Mouse (Mus musculus) stomach, embryonic 15.5 days (tissue): ENCODE measurements around the gene Zfp462. TPM values are rescaled to one million over a fixed set of nuclear protein-coding genes. Genes with fewer than 3 reads are reported as not detected.

ENCODE experiments used
- ATAC-seq: fragments of 200-750 bp; cut with Nextera tagmentation; 2 replicates; pipeline ENCODE4 v1.8.0; 2017; ENCODE audit warnings: low read depth, moderate number of reproducible peaks, moderate TSS enrichment; ENCODE audit not compliant: insufficient read depth, low FRiP score
- H3K27ac ChIP-seq: fragments of 300-500 bp; sonication (generic); 2 replicates; pipeline ENCODE4 v1.5.1; 2015; ENCODE audit warnings: mild to moderate bottlenecking, inconsistent platforms
- H3K27me3 ChIP-seq: fragments of 300-500 bp; sonication (generic); replicated peaks from 2 replicates; pipeline ENCODE4 v1.6.1; 2015; ENCODE audit warnings: inconsistent platforms
- H3K36me3 ChIP-seq: fragments of 300-500 bp; sonication (generic); 2 replicates; pipeline ENCODE4 v1.6.1; 2015; ENCODE audit warnings: inconsistent platforms
- H3K4me1 ChIP-seq: fragments of 300-500 bp; sonication (generic); 2 replicates; pipeline ENCODE4 v1.6.1; 2015; ENCODE audit warnings: inconsistent platforms
- H3K4me2 ChIP-seq: fragments of 300-500 bp; sonication (generic); 2 replicates; pipeline ENCODE4 v1.6.1; 2015; ENCODE audit warnings: mild to moderate bottlenecking, inconsistent platforms
- H3K4me3 ChIP-seq: fragments of 300-500 bp; sonication (generic); replicated peaks from 2 replicates; pipeline ENCODE4 v1.5.1; 2015; ENCODE audit warnings: inconsistent platforms
- H3K9ac ChIP-seq: fragments of 300-500 bp; sonication (generic); 2 replicates; pipeline ENCODE4 v1.6.1; 2015; ENCODE audit warnings: inconsistent platforms
- H3K9me3 ChIP-seq: fragments of 300-500 bp; sonication (generic); 2 replicates; pipeline ENCODE4 v1.6.1; 2016; ENCODE audit warnings: inconsistent platforms
- WGBS: fragments of 180-500 bp; shearing (Covaris S2); methylation state at CpG from one replicate; pipeline ENCODE4 v1.1.7; 2015; 5-methylcytosine and 5-hydroxymethylcytosine counted together
- polyA plus RNA-seq: library from polyadenylated mRNA; unstranded; fragments of >200 nt; fragmentation: Nextera tagmentation; extraction: Ambion mirVana; gene quantifications from 2 replicates; pipeline ENCODE4 v1.2.1, GENCODE M21; 2015

Gene Zfp462
- polyA plus RNA-seq, 1 experiment from 2014 or later, result 3.1 TPM

- 0 out of 2 replicates have a peak overlapping the region, but pooled peaks have one; percentile 57 for H3K27ac ChIP-seq
- no peak for ATAC-seq
- peaks cover 5% of the 10 kb centered on the region; the same call in 1 of the 2 replicates for H3K4me1 ChIP-seq
- WGBS, result 65% methylated on average over 9 of the region's 9 CpGs
- H3K9ac ChIP-seq, result no peak overlapping the region
- no peaks in the 10 kb centered on the region for H3K9me3 ChIP-seq
- H3K27me3 ChIP-seq, result no peaks in the 10 kb centered on the region
- H3K4me3 ChIP-seq, result no peak overlapping the region
- H3K4me2 ChIP-seq, result no peak overlapping the region
- no peaks in the 10 kb centered on the region for H3K36me3 ChIP-seq
These were observed 9.0 kb downstream of the Zfp462 start for GRCm38 (mm10) chr4:54953657-54954395.

DNA sequence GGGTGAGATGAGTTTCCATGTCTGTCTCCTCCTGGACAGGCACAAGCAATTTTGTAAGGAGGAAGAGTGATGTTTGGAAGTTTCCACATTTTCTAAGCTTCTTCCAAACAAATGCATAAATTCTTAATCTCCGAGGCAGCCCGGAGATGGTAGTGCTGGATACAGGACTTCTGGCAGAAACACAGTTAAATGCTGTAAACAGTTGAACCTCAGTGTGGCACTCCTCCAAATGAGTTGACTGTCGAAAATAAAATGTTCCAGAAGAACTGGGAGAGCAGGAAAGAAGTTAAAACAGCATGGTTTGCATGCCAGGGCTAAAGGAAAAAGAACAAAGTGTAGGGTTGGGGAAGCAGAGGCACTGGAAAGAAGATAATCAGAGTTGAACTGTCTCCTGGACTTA, 9.6 kb downstream of the Zfp462 start:
- no peaks in the 10 kb centered on the region for H3K9me3 ChIP-seq
- H3K4me1 ChIP-seq, result peaks cover 5% of the 10 kb centered on the region; the same call in 1 of the 2 replicates
- H3K27ac ChIP-seq, result peak overlapping the region; percentile 57; the same call in 1 of the 2 replicates
- H3K27me3 ChIP-seq, result no peaks in the 10 kb centered on the region
- ATAC-seq, result no peak
- H3K9ac ChIP-seq, result no peak overlapping the region
- no peak overlapping the region for H3K4me2 ChIP-seq
- H3K4me3 ChIP-seq, result no peak overlapping the region
- no peaks in the 10 kb centered on the region for H3K36me3 ChIP-seq
- WGBS, result 34% methylated on average over 3 of the region's 3 CpGs

DNA sequence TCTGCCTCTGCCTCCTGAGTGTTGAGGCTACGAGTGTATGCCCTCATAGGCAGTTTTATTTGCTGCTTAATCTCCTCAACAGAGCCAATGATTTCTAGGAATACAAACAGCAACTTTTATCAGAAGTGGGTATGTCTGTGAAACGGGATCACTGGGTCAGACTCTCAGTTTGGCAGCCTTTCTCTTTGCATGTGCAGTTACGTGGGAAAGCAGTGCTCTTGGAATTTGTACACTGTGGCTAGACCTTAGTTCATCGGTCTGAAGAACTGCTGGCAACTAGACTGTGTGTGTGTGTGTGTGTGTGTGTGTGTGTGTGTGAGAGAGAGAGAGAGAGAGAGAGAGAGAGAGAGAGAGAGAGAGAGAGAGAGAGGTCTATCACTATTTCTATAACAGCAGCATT, 15.9 kb downstream of the Zfp462 start:
- H3K27me3 ChIP-seq, result no peaks in the 10 kb centered on the region
- peaks cover 6% of the 10 kb centered on the region for H3K4me1 ChIP-seq
- H3K9me3 ChIP-seq, result no peaks in the 10 kb centered on the region
- 62% methylated on average over 4 of the region's 4 CpGs for WGBS
- no peaks in the 10 kb centered on the region for H3K36me3 ChIP-seq
- H3K27ac ChIP-seq, result no peak overlapping the region
- H3K4me3 ChIP-seq, result no peak overlapping the region
- no peak overlapping the region for H3K4me2 ChIP-seq
- ATAC-seq, result no peak
- H3K9ac ChIP-seq, result no peak overlapping the region

DNA sequence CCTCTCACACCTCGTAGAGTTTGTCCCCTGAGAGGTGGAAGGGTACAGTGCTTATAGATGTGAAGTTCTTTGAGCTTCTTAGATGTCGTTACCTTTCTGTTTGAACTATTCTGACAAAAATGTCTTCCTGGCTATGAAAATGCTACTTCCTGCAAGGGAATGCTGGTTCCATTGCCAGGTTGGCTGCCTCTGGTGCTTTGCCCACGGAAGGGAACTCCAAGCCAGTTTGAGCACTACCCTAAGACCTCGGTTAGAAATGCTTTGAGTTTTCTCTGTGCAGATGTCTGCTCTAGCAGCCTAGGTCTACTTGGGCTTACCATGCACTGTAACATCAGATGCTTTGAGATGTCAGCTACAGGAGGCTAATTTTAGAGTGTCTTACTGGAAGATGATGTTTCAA, 17.3 kb downstream of the Zfp462 start:
- WGBS, result 83% methylated on average over 4 of the region's 4 CpGs
- no peaks in the 10 kb centered on the region for H3K27me3 ChIP-seq
- no peak overlapping the region for H3K4me3 ChIP-seq
- H3K4me2 ChIP-seq, result no peak overlapping the region
- no peak overlapping the region for H3K27ac ChIP-seq
- peaks cover 12% of the 10 kb centered on the region for H3K4me1 ChIP-seq
- no peak for ATAC-seq
- H3K9ac ChIP-seq, result no peak overlapping the region
- H3K36me3 ChIP-seq, result no peaks in the 10 kb centered on the region
- no peaks in the 10 kb centered on the region for H3K9me3 ChIP-seq

GRCm38 (mm10) chr4:54963551-54963950, 18.7 kb downstream of the Zfp462 start:
- Histone ChIP-seq H3K9me3 (no peaks in the 10 kb centered on the region), H3K36me3 (no peaks in the 10 kb centered on the region), H3K27me3 (no peaks in the 10 kb centered on the region), H3K9ac (no peak overlapping the region), H3K4me3 (no peak overlapping the region), H3K4me1 (peaks cover 12% of the 10 kb centered on the region), H3K4me2 (no peak overlapping the region), H3K27ac (no peak overlapping the region)
- WGBS, result 82% methylated on average over 7 of the region's 7 CpGs
- ATAC-seq, result no peak

DNA sequence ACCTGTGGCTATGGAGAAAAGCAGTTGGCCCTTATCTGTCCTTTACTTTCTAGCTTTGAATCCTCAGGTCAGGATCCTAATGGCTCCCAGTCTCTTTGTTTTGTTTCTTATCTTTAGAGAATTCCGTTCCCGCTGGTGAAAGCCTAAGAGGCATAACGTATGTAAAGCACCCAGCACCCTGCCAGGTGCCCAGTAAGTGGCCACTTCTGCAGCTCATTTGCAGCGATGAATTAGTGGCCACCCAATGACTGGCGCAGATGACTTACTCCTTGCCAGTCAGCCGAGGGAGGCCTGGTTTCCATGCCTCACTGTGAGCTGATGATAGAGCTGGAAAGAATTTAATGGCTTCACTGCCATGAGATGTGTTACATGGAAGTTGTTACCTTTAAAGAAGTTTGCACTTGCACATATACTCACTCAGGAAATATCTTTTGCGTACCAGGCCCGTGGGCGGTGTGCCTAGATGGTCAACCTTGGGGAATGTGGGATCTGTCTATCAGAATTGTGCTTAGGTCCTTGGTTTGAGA, 20.4 kb downstream of the Zfp462 start:
- Histone ChIP-seq H3K9me3 (no peaks in the 10 kb centered on the region), H3K4me3 (no peak overlapping the region), H3K36me3 (no peaks in the 10 kb centered on the region), H3K27me3 (no peaks in the 10 kb centered on the region), H3K27ac (no peak overlapping the region), H3K4me1 (peaks cover 12% of the 10 kb centered on the region), H3K4me2 (no peak overlapping the region), H3K9ac (no peak overlapping the region)
- no peak for ATAC-seq
- WGBS, result 71% methylated on average over 9 of the region's 9 CpGs

GRCm38 (mm10) chr4:54966161-54966806, 21.4 kb downstream of the Zfp462 start:
- Histone ChIP-seq H3K4me2 (peak overlapping the region; percentile 39), H3K4me3 (no peak overlapping the region), H3K27me3 (no peaks in the 10 kb centered on the region), H3K27ac (peak overlapping the region; percentile 26; the same call in 1 of the 2 replicates), H3K4me1 (peaks cover 12% of the 10 kb centered on the region), H3K9ac (no peak overlapping the region), H3K36me3 (no peaks in the 10 kb centered on the region), H3K9me3 (no peaks in the 10 kb centered on the region)
- WGBS, result 32% methylated on average over 17 of the region's 17 CpGs
- ATAC-seq, result peak; percentile 72; the same call in 1 of the 2 replicates

DNA sequence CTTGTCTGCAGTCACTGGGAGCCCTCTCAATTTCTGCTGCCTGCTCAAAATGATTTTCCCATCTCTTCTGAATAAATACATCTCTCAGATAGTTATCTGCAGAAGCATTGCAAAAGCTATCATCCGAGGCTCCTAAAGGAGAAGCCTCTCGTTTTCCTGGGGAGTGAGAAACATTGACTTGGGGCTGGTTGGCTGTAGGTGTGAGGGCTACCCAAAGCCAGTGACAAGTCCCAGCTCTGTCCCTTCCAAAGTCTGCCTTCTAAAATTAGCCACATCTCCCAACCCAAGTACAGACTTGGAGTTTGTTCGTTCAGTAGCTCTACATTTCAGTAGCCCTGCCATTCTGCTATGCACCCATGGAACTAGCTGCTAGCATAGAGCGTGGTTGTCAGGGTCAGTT, 22.3 kb downstream of the Zfp462 start:
- 80% methylated on average over 4 of the region's 4 CpGs for WGBS
- Histone ChIP-seq H3K4me3 (no peak overlapping the region), H3K27ac (no peak overlapping the region), H3K4me1 (peaks cover 15% of the 10 kb centered on the region), H3K9me3 (no peaks in the 10 kb centered on the region), H3K27me3 (no peaks in the 10 kb centered on the region), H3K36me3 (no peaks in the 10 kb centered on the region), H3K4me2 (no peak overlapping the region), H3K9ac (no peak overlapping the region)
- ATAC-seq, result no peak

- Histone ChIP-seq H3K4me3 (no peak overlapping the region), H3K4me2 (no peak overlapping the region), H3K9me3 (no peaks in the 10 kb centered on the region), H3K36me3 (no peaks in the 10 kb centered on the region), H3K27ac (no peak overlapping the region), H3K9ac (no peak overlapping the region), H3K27me3 (no peaks in the 10 kb centered on the region), H3K4me1 (peaks cover 17% of the 10 kb centered on the region)
- WGBS, result 60% methylated on average over 5 of the region's 5 CpGs
- ATAC-seq, result no peak
These were observed 22.9 kb downstream of the Zfp462 start for GRCm38 (mm10) chr4:54967721-54968120.

DNA sequence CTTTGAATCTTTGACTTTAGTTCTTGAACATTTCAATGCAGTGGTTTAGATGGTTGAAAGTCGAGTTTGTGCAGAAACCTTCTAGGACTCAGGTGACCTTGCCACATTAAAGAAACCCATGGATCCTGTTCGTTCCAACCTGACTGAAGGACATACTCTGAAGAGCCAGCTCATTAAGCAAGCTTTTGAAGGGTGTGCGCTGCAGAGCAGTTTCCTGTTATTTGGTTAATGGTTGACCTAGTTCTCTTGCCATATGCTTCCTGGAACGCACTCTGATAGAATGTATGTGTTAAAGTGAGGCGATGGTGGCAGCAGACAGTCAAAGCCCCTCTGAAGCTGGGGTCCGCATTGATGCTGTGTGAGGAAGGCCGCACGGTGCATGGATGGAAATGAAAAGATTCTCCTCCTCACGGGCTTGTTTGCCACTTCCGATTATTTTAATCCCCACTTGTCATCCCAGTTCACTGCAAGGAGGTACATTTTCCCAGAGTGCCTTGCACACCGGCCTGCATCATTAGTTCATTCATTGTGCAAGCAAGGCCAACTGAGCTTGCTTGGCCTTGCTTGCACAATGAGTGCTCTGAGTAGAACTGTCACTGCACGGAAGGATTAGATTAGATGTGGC, 24.9 kb downstream of the Zfp462 start:
- H3K27ac ChIP-seq, result no peak overlapping the region
- peaks cover 23% of the 10 kb centered on the region for H3K4me1 ChIP-seq
- H3K27me3 ChIP-seq, result no peaks in the 10 kb centered on the region
- H3K9ac ChIP-seq, result no peak overlapping the region
- no peaks in the 10 kb centered on the region for H3K9me3 ChIP-seq
- no peak overlapping the region for H3K4me2 ChIP-seq
- no peak overlapping the region for H3K4me3 ChIP-seq
- 75% methylated on average over 12 of the region's 12 CpGs for WGBS
- H3K36me3 ChIP-seq, result no peaks in the 10 kb centered on the region
- ATAC-seq, result no peak

DNA sequence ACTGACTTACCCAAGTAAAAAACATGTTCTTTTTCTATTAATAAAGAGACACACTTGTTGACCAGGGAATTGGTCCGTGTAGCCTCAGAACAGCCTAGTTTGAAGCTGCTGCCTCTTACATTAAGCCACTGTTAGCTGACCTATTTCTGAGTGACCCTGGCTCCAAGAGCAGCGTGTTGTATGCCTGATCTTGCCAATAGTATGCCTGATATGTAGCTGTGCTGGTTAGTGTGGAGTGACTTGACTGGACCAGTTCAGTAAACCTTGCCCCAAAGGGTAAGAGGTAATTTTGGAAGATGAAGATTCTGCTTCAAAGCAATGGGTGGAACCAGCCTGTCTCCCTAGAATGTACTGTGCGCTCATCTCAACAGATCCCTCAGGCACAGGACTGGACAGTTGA, 26.5 kb downstream of the Zfp462 start:
- Histone ChIP-seq H3K4me1 (peaks cover 14% of the 10 kb centered on the region; the same call in 1 of the 2 replicates), H3K4me3 (no peak overlapping the region), H3K9me3 (no peaks in the 10 kb centered on the region), H3K27me3 (no peaks in the 10 kb centered on the region), H3K27ac (no peak overlapping the region), H3K4me2 (no peak overlapping the region), H3K36me3 (no peaks in the 10 kb centered on the region), H3K9ac (no peak overlapping the region)
- ATAC-seq, result no peak
- WGBS, result 92% methylated on average over 3 of the region's 3 CpGs

- WGBS, result 90% methylated on average over 4 of the region's 4 CpGs
- Histone ChIP-seq H3K9ac (no peak overlapping the region), H3K9me3 (no peaks in the 10 kb centered on the region), H3K4me3 (no peak overlapping the region), H3K4me2 (no peak overlapping the region), H3K4me1 (0 out of 2 replicates have a peak, but pooled peaks cover 12% of the 10 kb centered on the region), H3K27ac (no peak overlapping the region), H3K27me3 (no peaks in the 10 kb centered on the region), H3K36me3 (no peaks in the 10 kb centered on the region)
- ATAC-seq, result no peak
These were observed 27.2 kb downstream of the Zfp462 start for GRCm38 (mm10) chr4:54972096-54972495.
